Mouse (Mus musculus): ENCODE data around the gene Uox. TPM values are rescaled to one million over a fixed set of nuclear protein-coding genes. Genes with fewer than 3 reads are reported as not detected.

The Uox gene
- polyA plus RNA-seq, 1 experiment from 2014 or later = not detected

DNA sequence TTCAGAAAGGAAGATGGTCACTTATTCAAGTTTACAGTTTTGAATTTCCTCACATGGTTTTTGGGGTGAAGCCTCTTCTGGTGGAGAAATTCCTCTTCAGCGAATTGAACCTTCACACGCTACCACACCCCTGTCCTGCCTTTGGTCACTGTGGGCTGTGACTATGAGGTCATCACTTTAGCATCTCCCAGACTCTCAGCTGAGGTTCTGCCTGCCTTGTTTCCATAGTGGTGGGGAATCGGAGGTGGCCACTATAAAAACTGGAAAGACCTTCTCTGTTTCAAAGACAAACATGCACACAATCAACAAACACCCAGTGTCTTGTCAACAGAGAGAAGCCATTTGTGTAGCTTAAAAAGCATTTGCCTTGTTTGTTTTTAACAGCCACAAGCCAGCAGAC, 81.0 kb downstream of the Uox start, which contains the start of gene 4930503B20Rik:
Gene 4930503B20Rik (minus strand): TSS at position 101 of the 400 bp plus-strand sequence.
- H3K9me3 ChIP-seq (replicated peaks) = no peaks in the 10 kb centered on the region

DNA sequence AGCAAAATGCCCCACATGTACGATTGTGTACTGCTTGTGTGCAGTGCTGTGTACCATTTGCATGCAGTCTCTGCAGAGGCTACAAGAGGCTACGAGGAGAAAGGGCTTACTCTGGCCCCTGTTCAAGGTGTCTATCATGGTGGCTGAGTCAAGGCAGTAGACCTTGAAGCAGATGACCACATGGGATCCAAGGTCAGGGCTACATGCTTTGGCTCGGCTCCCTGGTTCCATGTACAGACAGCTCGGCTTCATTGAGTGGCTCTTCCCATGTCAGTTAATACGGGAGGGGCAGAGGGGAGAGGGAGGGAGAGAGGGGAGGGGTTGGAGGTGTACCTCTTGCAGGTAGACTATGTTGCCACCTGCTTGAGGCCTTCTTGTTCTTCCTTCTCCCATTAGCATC, 82.2 kb downstream of the Uox start:
- H3K27ac ChIP-seq = no peak overlapping the region
- 88% methylated on average over 5 of the region's 5 CpGs for WGBS

More for the DNA sequence above, 81.0 kb downstream of the Uox start, which contains the start of gene 4930503B20Rik:
- H3K27me3 ChIP-seq (ENCODE audit: low read depth, poor library complexity, severe bottlenecking) = no peaks in the 10 kb centered on the region
- no peak for DNase-seq (ENCODE audit: low spot score)
- H3K27ac ChIP-seq = no peak within 1 kb of the TSS
- no peaks in the 10 kb centered on the region for H3K4me1 ChIP-seq
- no peaks in the 10 kb centered on the region for H3K36me3 ChIP-seq
- H3K4me3 ChIP-seq = no peak within 1 kb of the TSS
- 86% methylated on average over 3 of the region's 3 CpGs for WGBS

DNA sequence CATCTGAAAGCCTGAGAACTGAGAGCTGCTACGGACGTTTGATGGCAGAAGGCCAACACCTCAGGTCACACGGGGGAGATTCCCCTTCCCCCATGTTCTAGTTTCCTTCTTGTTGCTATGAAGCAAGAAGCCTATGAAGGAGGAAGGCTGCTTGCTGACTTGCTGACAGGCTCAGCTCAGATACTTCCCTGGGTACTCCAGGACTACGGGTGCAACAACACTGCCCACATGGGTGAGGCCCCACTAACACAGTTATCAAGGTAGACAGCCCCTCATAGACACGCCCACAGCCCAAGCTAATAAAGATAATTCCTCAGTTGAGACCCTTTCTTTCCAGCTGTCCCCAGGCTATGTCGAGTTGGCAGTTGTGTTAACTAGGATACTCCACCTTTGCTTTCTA, 83.5 kb downstream of the Uox start:
- no peak overlapping the region for H3K27ac ChIP-seq

More for the DNA sequence above, 82.2 kb downstream of the Uox start:
- no peaks in the 10 kb centered on the region for H3K4me1 ChIP-seq
- no peaks in the 10 kb centered on the region for H3K27me3 ChIP-seq (ENCODE audit: low read depth, poor library complexity, severe bottlenecking)
- H3K9me3 ChIP-seq (replicated peaks) = no peaks in the 10 kb centered on the region
- no peak overlapping the region for H3K4me3 ChIP-seq
- DNase-seq (ENCODE audit: low spot score) = no peak
- H3K36me3 ChIP-seq = no peaks in the 10 kb centered on the region

DNA sequence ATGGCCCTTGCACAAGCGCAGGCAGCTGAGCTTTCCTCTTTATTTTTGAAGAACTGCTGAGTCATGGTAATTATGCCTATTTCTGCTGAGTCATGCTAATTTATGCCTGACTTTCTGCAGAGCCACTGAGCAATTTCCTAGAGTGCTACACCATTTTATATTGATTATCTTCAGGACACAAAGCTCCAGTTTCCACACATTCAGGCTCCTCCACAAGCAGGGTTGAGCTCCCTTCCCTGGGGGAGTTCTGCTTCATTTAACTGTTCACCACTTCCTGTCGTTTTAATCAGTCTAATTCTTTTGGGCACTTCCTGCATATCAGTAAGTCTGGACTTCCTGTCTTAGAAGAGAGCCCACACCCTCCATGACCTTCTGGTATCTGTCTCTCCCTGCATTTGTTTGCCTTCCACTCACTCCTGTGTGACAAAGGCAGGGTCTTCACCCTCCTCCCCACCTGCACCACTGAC, 84.9 kb downstream of the Uox start:
- no peaks in the 10 kb centered on the region for H3K36me3 ChIP-seq
- H3K27me3 ChIP-seq (ENCODE audit: low read depth, poor library complexity, severe bottlenecking) = no peaks in the 10 kb centered on the region
- 73% methylated on average over 2 of the region's 2 CpGs for WGBS
- no peak overlapping the region for H3K4me3 ChIP-seq
- H3K4me1 ChIP-seq = no peaks in the 10 kb centered on the region
- no peak overlapping the region for H3K27ac ChIP-seq
- no peaks in the 10 kb centered on the region for H3K9me3 ChIP-seq (replicated peaks)
- DNase-seq (ENCODE audit: low spot score) = no peak

More for the DNA sequence above, 83.5 kb downstream of the Uox start:
- WGBS = 85% methylated on average over 6 of the region's 6 CpGs
- Histone ChIP-seq H3K4me1 (no peaks in the 10 kb centered on the region), H3K27me3 (ENCODE audit: low read depth, poor library complexity, severe bottlenecking) (no peaks in the 10 kb centered on the region), H3K36me3 (no peaks in the 10 kb centered on the region), H3K4me3 (no peak overlapping the region), H3K9me3 (replicated peaks) (no peaks in the 10 kb centered on the region)
- DNase-seq (ENCODE audit: low spot score) = no peak

DNA sequence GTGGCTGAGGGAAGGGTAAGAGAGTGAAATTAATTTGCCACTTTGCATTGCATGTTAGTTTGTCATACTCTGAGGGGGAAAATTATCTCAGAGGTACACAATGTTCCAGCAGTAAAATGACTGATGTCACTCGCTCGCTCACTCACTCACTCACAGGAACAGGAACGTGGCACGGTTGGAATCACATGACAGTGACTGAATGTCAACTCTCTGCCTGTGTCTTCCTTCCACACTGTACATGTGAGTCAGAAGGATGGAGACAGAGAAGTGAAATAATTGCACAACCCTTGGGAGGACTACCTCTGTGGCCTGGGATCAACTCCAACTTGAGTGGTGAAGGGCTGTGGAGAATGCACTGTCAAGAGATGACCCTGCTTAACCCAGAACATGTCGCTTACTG, 87.2 kb downstream of the Uox start:
- Histone ChIP-seq H3K27ac (no peak overlapping the region), H3K4me3 (no peak overlapping the region), H3K4me1 (no peaks in the 10 kb centered on the region), H3K9me3 (replicated peaks) (no peaks in the 10 kb centered on the region), H3K36me3 (no peaks in the 10 kb centered on the region), H3K27me3 (ENCODE audit: low read depth, poor library complexity, severe bottlenecking) (no peaks in the 10 kb centered on the region)
- 90% methylated on average over 5 of the region's 5 CpGs for WGBS
- DNase-seq (ENCODE audit: low spot score) = no peak

DNA sequence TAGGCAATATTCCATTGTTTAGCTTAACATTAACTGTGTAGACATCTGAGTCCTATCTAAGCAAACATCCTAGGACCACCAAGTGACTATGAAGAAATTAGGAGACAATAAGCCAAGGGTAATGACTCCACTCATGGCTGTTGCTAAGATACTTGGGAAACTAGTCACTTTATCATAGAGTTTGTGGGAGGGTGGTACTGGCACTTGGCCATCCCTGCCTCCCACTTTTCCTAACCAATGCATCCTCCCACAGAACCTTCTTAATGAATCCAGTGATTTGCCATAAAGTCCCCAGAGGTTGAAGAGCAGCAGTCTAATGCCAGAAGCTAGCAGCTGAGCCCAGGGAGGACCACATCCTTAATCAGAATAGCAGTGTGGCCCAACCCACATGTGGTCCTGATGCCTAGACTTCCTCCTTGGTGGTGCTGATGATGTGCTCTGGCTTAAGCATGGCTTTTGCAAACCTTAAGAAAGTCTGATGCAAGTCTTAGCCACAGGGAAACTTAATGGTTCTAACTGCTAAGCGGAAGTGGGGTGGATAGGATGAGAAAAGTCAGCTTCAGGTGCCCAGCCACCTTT, 87.9 kb downstream of the Uox start:
- 88% methylated on average over 1 of the region's 1 CpGs for WGBS
- Histone ChIP-seq H3K9me3 (replicated peaks) (no peaks in the 10 kb centered on the region), H3K27me3 (ENCODE audit: low read depth, poor library complexity, severe bottlenecking) (no peaks in the 10 kb centered on the region), H3K4me3 (no peak overlapping the region), H3K36me3 (no peaks in the 10 kb centered on the region), H3K27ac (no peak overlapping the region), H3K4me1 (no peaks in the 10 kb centered on the region)
- no peak for DNase-seq (ENCODE audit: low spot score)

DNA sequence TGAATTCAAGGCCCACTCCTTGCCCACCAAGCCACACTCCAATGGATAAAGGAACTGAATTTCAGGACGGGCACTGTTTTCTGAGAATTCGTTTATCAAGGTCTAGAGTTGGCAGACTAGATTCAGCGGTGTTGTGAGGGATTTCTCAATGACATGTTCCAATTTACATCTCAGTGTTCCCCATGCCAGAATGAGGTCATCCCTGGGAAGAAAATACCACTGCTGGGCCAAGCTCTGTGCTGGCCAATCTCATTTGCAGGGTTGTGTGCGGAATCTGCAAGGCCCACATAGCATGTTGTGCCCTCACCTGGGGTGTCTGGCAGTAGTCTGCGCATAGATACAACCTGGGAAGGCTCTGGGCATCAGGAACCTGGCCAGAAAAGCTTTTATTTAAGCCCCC, 89.1 kb downstream of the Uox start:
- H3K4me3 ChIP-seq = no peak overlapping the region
- H3K27me3 ChIP-seq (ENCODE audit: low read depth, poor library complexity, severe bottlenecking) = no peaks in the 10 kb centered on the region
- DNase-seq (ENCODE audit: low spot score) = no peak
- H3K9me3 ChIP-seq (replicated peaks) = no peaks in the 10 kb centered on the region
- WGBS = 93% methylated on average over 5 of the region's 5 CpGs
- H3K36me3 ChIP-seq = no peaks in the 10 kb centered on the region
- no peaks in the 10 kb centered on the region for H3K4me1 ChIP-seq
- no peak overlapping the region for H3K27ac ChIP-seq

DNA sequence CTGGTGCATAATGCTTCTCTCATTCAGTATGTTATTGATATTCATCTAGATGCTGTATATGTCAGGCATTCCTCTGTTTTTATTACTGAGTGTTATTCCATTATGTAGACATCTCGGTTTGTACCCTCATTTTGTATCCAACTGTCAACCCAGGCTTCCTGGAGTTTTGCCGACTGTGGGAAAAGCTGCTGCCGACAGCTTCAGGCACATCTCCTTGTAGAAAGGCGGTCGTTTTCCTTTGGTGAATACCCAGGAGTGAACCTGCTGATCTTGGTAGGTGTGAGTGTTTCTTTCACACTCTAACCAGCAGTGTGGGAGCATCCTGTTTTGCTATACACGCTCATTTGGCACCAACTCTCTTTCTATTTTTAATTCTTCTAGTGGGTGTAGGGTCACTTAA, 90.8 kb downstream of the Uox start:
- DNase-seq (ENCODE audit: low spot score) = no peak
- Histone ChIP-seq H3K9me3 (replicated peaks) (no peaks in the 10 kb centered on the region), H3K4me3 (no peak overlapping the region), H3K4me1 (no peaks in the 10 kb centered on the region), H3K27ac (no peak overlapping the region), H3K36me3 (no peaks in the 10 kb centered on the region), H3K27me3 (ENCODE audit: low read depth, poor library complexity, severe bottlenecking) (no peaks in the 10 kb centered on the region)
- WGBS = 85% methylated on average over 6 of the region's 6 CpGs

DNA sequence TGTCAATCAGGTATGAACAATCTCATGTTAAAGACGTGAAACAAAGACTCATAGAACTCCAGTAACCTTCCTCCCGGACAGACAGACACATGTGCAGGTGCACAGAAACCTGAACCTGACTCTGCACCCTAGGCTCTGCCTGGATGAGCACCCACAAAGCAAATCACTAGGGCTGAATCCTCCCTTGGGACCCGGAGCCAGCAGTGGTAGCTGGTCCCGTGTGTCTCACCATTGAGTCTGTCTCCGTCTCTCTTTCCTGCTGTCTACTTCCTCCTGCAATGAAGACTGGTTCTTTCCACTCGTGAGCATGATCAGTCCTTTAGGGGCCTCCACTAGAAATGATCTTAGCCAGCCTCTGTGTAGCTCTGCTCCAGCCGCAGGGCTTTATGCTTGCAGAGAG, 91.7 kb downstream of the Uox start:
- no peak overlapping the region for H3K4me3 ChIP-seq
- no peak overlapping the region for H3K27ac ChIP-seq
- H3K27me3 ChIP-seq (ENCODE audit: low read depth, poor library complexity, severe bottlenecking) = no peaks in the 10 kb centered on the region
- no peaks in the 10 kb centered on the region for H3K36me3 ChIP-seq
- no peaks in the 10 kb centered on the region for H3K9me3 ChIP-seq (replicated peaks)
- no peak for DNase-seq (ENCODE audit: low spot score)
- no peaks in the 10 kb centered on the region for H3K4me1 ChIP-seq
- 93% methylated on average over 7 of the region's 7 CpGs for WGBS

DNA sequence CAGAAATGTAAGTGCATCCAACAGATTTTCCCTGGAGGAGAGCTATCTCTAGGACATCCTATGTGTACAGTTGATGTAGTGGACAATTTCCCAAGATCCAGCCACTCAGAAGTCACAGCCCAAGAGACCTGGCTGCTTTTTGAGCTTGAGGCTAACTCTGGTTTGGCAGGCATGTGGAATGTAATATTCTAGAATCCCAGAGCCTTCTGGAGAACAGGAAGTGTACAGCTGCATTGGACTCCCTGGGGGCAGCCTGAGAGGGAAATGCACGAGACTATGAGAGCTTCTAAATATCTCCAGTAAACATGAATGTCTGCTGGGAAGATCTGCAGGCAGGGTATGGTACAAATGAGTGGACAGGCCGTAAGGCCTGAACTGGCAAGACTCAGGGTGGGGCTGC, 100.9 kb downstream of the Uox start:
- Histone ChIP-seq H3K9me3 (replicated peaks) (no peaks in the 10 kb centered on the region), H3K4me1 (no peaks in the 10 kb centered on the region), H3K27ac (no peak overlapping the region), H3K27me3 (ENCODE audit: low read depth, poor library complexity, severe bottlenecking) (no peaks in the 10 kb centered on the region), H3K4me3 (no peak overlapping the region), H3K36me3 (no peaks in the 10 kb centered on the region)
- 71% methylated on average over 2 of the region's 2 CpGs for WGBS
- DNase-seq (ENCODE audit: low spot score) = no peak

DNA sequence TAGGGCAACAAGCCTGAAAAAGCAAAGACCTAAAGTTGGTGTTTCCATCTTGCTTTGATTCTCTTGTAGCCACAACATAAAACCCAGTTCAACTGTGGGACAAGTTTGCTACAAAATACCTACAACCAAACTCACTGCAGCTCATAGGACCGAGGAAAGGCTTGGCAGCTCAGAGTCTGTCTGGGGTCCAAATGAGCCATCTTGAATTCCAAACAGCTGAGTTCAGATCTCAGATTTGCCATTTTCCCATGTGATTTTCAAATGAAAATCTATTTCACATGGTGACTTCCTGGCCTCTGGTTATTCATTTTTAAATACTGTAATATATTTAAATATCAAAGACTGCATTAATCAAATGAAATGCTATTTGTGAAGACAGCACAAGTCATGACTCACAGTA, 104.9 kb downstream of the Uox start:
- no peak overlapping the region for H3K27ac ChIP-seq
- H3K9me3 ChIP-seq (replicated peaks) = no peaks in the 10 kb centered on the region
- DNase-seq (ENCODE audit: low spot score) = no peak
- no peaks in the 10 kb centered on the region for H3K4me1 ChIP-seq
- H3K4me3 ChIP-seq = no peak overlapping the region
- H3K36me3 ChIP-seq = no peaks in the 10 kb centered on the region
- 85% methylated on average over 1 of the region's 1 CpGs for WGBS
- no peaks in the 10 kb centered on the region for H3K27me3 ChIP-seq (ENCODE audit: low read depth, poor library complexity, severe bottlenecking)

DNA sequence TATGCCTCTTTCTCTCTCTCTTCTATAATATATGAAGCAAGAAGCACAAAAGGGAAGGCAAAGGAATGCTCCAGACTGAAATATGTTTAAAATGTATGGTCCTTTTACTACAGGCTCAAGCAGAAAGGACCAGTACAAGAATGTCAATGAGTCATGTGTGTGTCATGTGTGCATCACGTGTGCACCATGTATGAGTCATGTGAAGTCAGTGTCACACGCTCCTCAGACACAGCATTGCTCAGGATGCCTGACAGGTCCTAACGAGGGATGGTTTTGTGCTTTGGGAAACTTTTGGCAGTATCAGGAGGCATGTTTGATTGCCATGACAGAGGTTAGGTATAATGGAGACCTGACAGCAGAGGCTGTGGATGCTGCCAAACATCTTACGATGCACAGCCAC, 106.0 kb downstream of the Uox start:
- no peak for DNase-seq (ENCODE audit: low spot score)
- Histone ChIP-seq H3K4me1 (no peaks in the 10 kb centered on the region), H3K27me3 (ENCODE audit: low read depth, poor library complexity, severe bottlenecking) (no peaks in the 10 kb centered on the region), H3K27ac (no peak overlapping the region), H3K36me3 (no peaks in the 10 kb centered on the region), H3K9me3 (replicated peaks) (no peaks in the 10 kb centered on the region), H3K4me3 (no peak overlapping the region)
- WGBS = 92% methylated on average over 4 of the region's 4 CpGs

DNA sequence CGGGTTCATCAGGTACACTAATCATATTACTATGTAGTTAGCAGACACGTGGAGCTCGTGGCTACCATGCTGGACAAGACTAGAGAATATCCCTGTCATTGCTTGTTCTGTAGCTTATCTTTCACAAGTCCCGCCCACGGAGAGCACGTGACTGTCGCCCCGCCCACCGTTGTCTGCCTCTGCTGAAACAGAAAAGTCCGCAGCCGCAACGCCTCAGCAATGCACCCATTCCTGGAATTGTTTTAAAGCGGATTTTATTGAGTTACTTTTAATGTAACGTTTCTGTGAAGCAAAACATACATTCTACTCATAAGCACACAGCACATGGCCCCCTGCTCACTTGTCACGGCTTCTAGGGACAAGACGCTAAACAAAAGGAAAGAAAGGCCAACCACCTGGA, 109.4 kb downstream of the Uox start:
- no peak for DNase-seq (ENCODE audit: low spot score)
- 92% methylated on average over 16 of the region's 16 CpGs for WGBS
- H3K4me3 ChIP-seq = no peak overlapping the region
- H3K9me3 ChIP-seq (replicated peaks) = no peaks in the 10 kb centered on the region
- H3K36me3 ChIP-seq = no peaks in the 10 kb centered on the region
- no peak overlapping the region for H3K27ac ChIP-seq
- H3K27me3 ChIP-seq (ENCODE audit: low read depth, poor library complexity, severe bottlenecking) = 0 out of 2 replicates have a peak, but pooled peaks cover 11% of the 10 kb centered on the region
- H3K4me1 ChIP-seq = peaks cover 5% of the 10 kb centered on the region; the same call in 1 of the 2 replicates

DNA sequence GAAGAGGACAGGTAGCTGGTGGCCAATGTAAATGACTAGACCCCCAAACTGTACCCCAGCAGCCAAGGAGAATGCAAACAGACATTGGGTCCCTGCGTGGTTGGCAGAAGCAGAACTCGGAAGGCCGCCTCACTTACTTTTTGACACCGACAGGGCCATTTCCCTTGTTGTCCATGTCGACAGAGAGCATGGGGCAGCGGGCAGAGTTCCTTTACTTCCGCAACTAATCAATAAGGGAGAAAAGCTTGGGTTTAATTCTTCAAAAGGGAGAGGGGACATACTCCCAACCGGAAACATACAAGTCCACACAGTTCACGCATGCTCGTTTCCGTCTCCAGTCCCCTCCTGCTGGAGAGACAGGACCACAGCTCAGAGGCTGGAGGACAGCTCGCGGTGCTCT, 110.4 kb downstream of the Uox start:
- no peak overlapping the region for H3K27ac ChIP-seq
- H3K36me3 ChIP-seq = no peaks in the 10 kb centered on the region
- WGBS = 94% methylated on average over 13 of the region's 13 CpGs
- DNase-seq (ENCODE audit: low spot score) = no peak
- peaks cover 13% of the 10 kb centered on the region for H3K4me1 ChIP-seq
- H3K4me3 ChIP-seq = no peak overlapping the region
- H3K27me3 ChIP-seq (ENCODE audit: low read depth, poor library complexity, severe bottlenecking) = peaks cover 13% of the 10 kb centered on the region; the same call in 1 of the 2 replicates
- no peaks in the 10 kb centered on the region for H3K9me3 ChIP-seq (replicated peaks)

Data from limb, embryonic 10.5 days (tissue).